Mouse (Mus musculus): ENCODE measurements at regions not wholly inside any gene's neighbourhood (a gene's known extent, or its start where the extent isn't known, plus 50 kb on each side); places are given as distances from the start of the nearest gene placed in this dataset.

DNA sequence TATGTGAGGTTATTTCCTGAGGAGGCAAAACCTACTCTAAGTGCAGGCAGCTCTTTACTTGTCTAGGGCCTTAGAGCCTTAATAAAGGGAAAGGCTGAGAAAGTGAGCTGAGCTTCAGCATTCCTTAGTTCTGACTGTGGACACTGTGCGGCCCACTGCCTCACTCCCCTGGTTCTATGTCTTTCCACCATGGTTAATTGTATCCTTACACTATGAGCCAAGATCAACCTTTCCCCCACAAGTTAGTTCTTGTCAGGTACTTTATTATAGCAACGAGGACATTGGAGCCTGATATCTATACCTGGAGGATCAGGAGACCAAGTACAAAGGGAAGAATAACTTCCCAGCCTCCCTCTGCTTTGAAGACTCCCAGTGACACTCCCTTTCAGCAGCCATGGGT is 101.7 kb upstream of the Tbl1xr1 start:
- TF ChIP-seq CTCF (IDR thresholded peaks at IDR 0.05) (no peak), EP300 (IDR thresholded peaks at IDR 0.05) (no peak)
